Mouse (Mus musculus): Measurements from ENCODE around the gene Vmn1r1. TPM values are rescaled to one million over a fixed set of nuclear protein-coding genes. Genes with fewer than 3 reads are reported as not detected.

Vmn1r1 gene
- polyA plus RNA-seq, 1 experiment: not detected

GRCm38 (mm10) chr1:182113131-182113530 lies 51.2 kb downstream of the Vmn1r1 start:
- no peaks in the 10 kb centered on the region for H3K36me3 ChIP-seq (ENCODE audit: control insufficient read depth, insufficient read depth, low read length, poor library complexity, severe bottlenecking)
- no peak overlapping the region for H3K4me3 ChIP-seq (ENCODE audit: low read depth, low read length)
- no peaks in the 10 kb centered on the region for H3K4me1 ChIP-seq (ENCODE audit: control insufficient read depth, insufficient read depth, low read length)
- no peak overlapping the region for H3K27ac ChIP-seq (ENCODE audit: insufficient read depth, low read length)
- H3K27me3 ChIP-seq (ENCODE audit: control insufficient read depth, insufficient read depth, low read length, poor library complexity, severe bottlenecking): no peaks in the 10 kb centered on the region
- no peak overlapping the region for H3K9ac ChIP-seq (ENCODE audit: low read depth, poor library complexity, severe bottlenecking)
- TF ChIP-seq CTCF (IDR thresholded peaks at IDR 0.05; ENCODE audit: low read depth, low read length) (no peak), POLR2A (IDR thresholded peaks at IDR 0.05; ENCODE audit: insufficient read depth, low read length) (no peak), EP300 (IDR thresholded peaks at IDR 0.05; ENCODE audit: insufficient read depth, low read depth, low read length) (no peak)
- no peaks in the 10 kb centered on the region for H3K9me3 ChIP-seq (replicated peaks; ENCODE audit: control insufficient read depth, insufficient read depth, low read length, poor library complexity, severe bottlenecking)

GRCm38 (mm10) chr1:182112385-182112784 lies 51.9 kb downstream of the Vmn1r1 start:
- H3K4me1 ChIP-seq (ENCODE audit: control insufficient read depth, insufficient read depth, low read length): no peaks in the 10 kb centered on the region

GRCm38 (mm10) chr1:182111386-182112317 lies 52.6 kb downstream of the Vmn1r1 start:
- Histone ChIP-seq H3K36me3 (ENCODE audit: control insufficient read depth, insufficient read depth, low read length, poor library complexity, severe bottlenecking) (no peaks in the 10 kb centered on the region), H3K27ac (ENCODE audit: insufficient read depth, low read length) (no peak overlapping the region), H3K9ac (ENCODE audit: low read depth, poor library complexity, severe bottlenecking) (no peak overlapping the region), H3K4me1 (ENCODE audit: control insufficient read depth, insufficient read depth, low read length) (no peaks in the 10 kb centered on the region), H3K27me3 (ENCODE audit: control insufficient read depth, insufficient read depth, low read length, poor library complexity, severe bottlenecking) (no peaks in the 10 kb centered on the region), H3K4me3 (ENCODE audit: low read depth, low read length) (no peak overlapping the region), H3K9me3 (replicated peaks; ENCODE audit: control insufficient read depth, insufficient read depth, low read length, poor library complexity, severe bottlenecking) (no peaks in the 10 kb centered on the region)
- TF ChIP-seq EP300 (IDR thresholded peaks at IDR 0.05; ENCODE audit: insufficient read depth, low read depth, low read length) (no peak), POLR2A (IDR thresholded peaks at IDR 0.05; ENCODE audit: insufficient read depth, low read length) (no peak), CTCF (IDR thresholded peaks at IDR 0.05; ENCODE audit: low read depth, low read length) (no peak)

More at GRCm38 (mm10) chr1:182112385-182112784, 51.9 kb downstream of the Vmn1r1 start:
- Histone ChIP-seq H3K27ac (ENCODE audit: insufficient read depth, low read length) (no peak overlapping the region), H3K36me3 (ENCODE audit: control insufficient read depth, insufficient read depth, low read length, poor library complexity, severe bottlenecking) (no peaks in the 10 kb centered on the region), H3K9me3 (replicated peaks; ENCODE audit: control insufficient read depth, insufficient read depth, low read length, poor library complexity, severe bottlenecking) (no peaks in the 10 kb centered on the region), H3K9ac (ENCODE audit: low read depth, poor library complexity, severe bottlenecking) (no peak overlapping the region), H3K4me3 (ENCODE audit: low read depth, low read length) (no peak overlapping the region), H3K27me3 (ENCODE audit: control insufficient read depth, insufficient read depth, low read length, poor library complexity, severe bottlenecking) (no peaks in the 10 kb centered on the region)
- no peak for TF ChIP-seq CTCF (IDR thresholded peaks at IDR 0.05; ENCODE audit: low read depth, low read length)

GRCm38 (mm10) chr1:182110708-182111385 lies 53.4 kb downstream of the Vmn1r1 start:
- Histone ChIP-seq H3K27me3 (ENCODE audit: control insufficient read depth, insufficient read depth, low read length, poor library complexity, severe bottlenecking) (no peaks in the 10 kb centered on the region), H3K4me1 (ENCODE audit: control insufficient read depth, insufficient read depth, low read length) (no peaks in the 10 kb centered on the region), H3K27ac (ENCODE audit: insufficient read depth, low read length) (no peak overlapping the region), H3K9me3 (replicated peaks; ENCODE audit: control insufficient read depth, insufficient read depth, low read length, poor library complexity, severe bottlenecking) (no peaks in the 10 kb centered on the region), H3K4me3 (ENCODE audit: low read depth, low read length) (no peak overlapping the region), H3K9ac (ENCODE audit: low read depth, poor library complexity, severe bottlenecking) (no peak overlapping the region), H3K36me3 (ENCODE audit: control insufficient read depth, insufficient read depth, low read length, poor library complexity, severe bottlenecking) (no peaks in the 10 kb centered on the region)
- TF ChIP-seq CTCF (IDR thresholded peaks at IDR 0.05; ENCODE audit: low read depth, low read length) (no peak), EP300 (IDR thresholded peaks at IDR 0.05; ENCODE audit: insufficient read depth, low read depth, low read length) (no peak), POLR2A (IDR thresholded peaks at IDR 0.05; ENCODE audit: insufficient read depth, low read length) (no peak)

GRCm38 (mm10) chr1:182110185-182110584 lies 54.1 kb downstream of the Vmn1r1 start:
- Histone ChIP-seq H3K4me1 (ENCODE audit: control insufficient read depth, insufficient read depth, low read length) (no peaks in the 10 kb centered on the region), H3K27ac (ENCODE audit: insufficient read depth, low read length) (no peak overlapping the region)

More at GRCm38 (mm10) chr1:182110185-182110584, 54.1 kb downstream of the Vmn1r1 start:
- Histone ChIP-seq H3K36me3 (ENCODE audit: control insufficient read depth, insufficient read depth, low read length, poor library complexity, severe bottlenecking) (no peaks in the 10 kb centered on the region), H3K4me3 (ENCODE audit: low read depth, low read length) (no peak overlapping the region), H3K9me3 (replicated peaks; ENCODE audit: control insufficient read depth, insufficient read depth, low read length, poor library complexity, severe bottlenecking) (no peaks in the 10 kb centered on the region), H3K27me3 (ENCODE audit: control insufficient read depth, insufficient read depth, low read length, poor library complexity, severe bottlenecking) (no peaks in the 10 kb centered on the region), H3K9ac (ENCODE audit: low read depth, poor library complexity, severe bottlenecking) (no peak overlapping the region)
- no peak for TF ChIP-seq POLR2A (IDR thresholded peaks at IDR 0.05; ENCODE audit: insufficient read depth, low read length)
- no peak for TF ChIP-seq EP300 (IDR thresholded peaks at IDR 0.05; ENCODE audit: insufficient read depth, low read depth, low read length)
- TF ChIP-seq CTCF (IDR thresholded peaks at IDR 0.05; ENCODE audit: low read depth, low read length): no peak

All from ES-Bruce4 (cell line).